Mouse (Mus musculus) heart, embryonic 10.5 days (tissue): ENCODE measurements around the gene Med22. TPM values are rescaled to one million over a fixed set of nuclear protein-coding genes. Genes with fewer than 3 reads are reported as not detected.
"Not testable (repeated sequence)": the region's sequence is repeated elsewhere in the genome, so short reads cannot be mapped to it uniquely, and the experiment has no call there.

Experiments
- DNase-seq: peaks from one replicate; pipeline ENCODE4 v3.0.0-alpha.2; 2017; ENCODE audit warnings: low spot score
- H3K27ac ChIP-seq: fragments of 300-500 bp; sonication (generic); 2 replicates; pipeline ENCODE4 v1.5.1; 2016; ENCODE audit warnings: mild to moderate bottlenecking
- H3K27me3 ChIP-seq: fragments of 300-500 bp; sonication (generic); 2 replicates; pipeline ENCODE4 v1.6.1; 2016; ENCODE audit warnings: mild to moderate bottlenecking; ENCODE audit not compliant: poor library complexity, insufficient read depth, severe bottlenecking
- H3K36me3 ChIP-seq: fragments of 300-500 bp; sonication (generic); 2 replicates; pipeline ENCODE4 v1.6.1; 2016; ENCODE audit warnings: mild to moderate bottlenecking, moderate library complexity
- H3K4me1 ChIP-seq: fragments of 300-500 bp; sonication (generic); 2 replicates; pipeline ENCODE4 v1.6.1; 2016; ENCODE audit warnings: mild to moderate bottlenecking
- H3K4me3 ChIP-seq: fragments of 300-500 bp; sonication (generic); 2 replicates; pipeline ENCODE4 v1.5.1; 2016; ENCODE audit warnings: mild to moderate bottlenecking, moderate library complexity
- H3K9me3 ChIP-seq: fragments of 300-500 bp; sonication (generic); 2 replicates; pipeline ENCODE4 v1.6.1; 2016; ENCODE audit warnings: mild to moderate bottlenecking, moderate library complexity
- WGBS: fragments of 180-500 bp; shearing (Covaris S2); methylation state at CpG from one replicate; pipeline ENCODE4 v1.1.7; 2016; 5-methylcytosine and 5-hydroxymethylcytosine counted together
- polyA plus RNA-seq: library from polyadenylated mRNA; unstranded; fragments of >200 nt; fragmentation: Nextera tagmentation; extraction: Ambion mirVana; gene quantifications from 2 replicates; pipeline ENCODE4 v1.2.1, GENCODE M21; 2016

The Med22 gene
- polyA plus RNA-seq, 1 experiment from 2014 or later, result 55.0 TPM

DNA sequence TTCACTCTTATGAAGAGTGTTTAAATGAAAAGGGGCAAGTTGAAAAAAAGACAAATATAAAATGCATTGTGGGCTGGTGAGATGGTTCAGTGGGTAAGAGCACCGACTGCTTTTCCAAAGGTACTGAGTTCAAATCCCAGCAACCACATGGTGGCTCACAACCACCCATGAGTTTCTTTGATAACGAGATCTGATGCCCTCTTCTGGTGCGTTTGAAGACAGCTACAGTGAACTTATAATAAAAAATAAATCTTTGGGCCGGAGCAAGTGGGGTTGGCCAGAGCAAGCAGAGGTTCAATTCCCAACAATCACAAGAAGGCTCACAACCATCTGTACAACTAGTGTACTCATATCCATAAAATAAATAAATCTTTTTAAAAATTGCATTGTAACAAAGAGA lies 14.6 kb downstream of the Med22 start:
- WGBS, result 90% methylated on average over 4 of the region's 4 CpGs
- H3K36me3 ChIP-seq, result peaks cover 87% of the 10 kb centered on the region
- H3K4me3 ChIP-seq, result no peak overlapping the region
- peak; percentile 25 for DNase-seq
- H3K9me3 ChIP-seq, result no peaks in the 10 kb centered on the region
- no peaks in the 10 kb centered on the region for H3K4me1 ChIP-seq
- no peaks in the 10 kb centered on the region for H3K27me3 ChIP-seq
- no peak overlapping the region for H3K27ac ChIP-seq

DNA sequence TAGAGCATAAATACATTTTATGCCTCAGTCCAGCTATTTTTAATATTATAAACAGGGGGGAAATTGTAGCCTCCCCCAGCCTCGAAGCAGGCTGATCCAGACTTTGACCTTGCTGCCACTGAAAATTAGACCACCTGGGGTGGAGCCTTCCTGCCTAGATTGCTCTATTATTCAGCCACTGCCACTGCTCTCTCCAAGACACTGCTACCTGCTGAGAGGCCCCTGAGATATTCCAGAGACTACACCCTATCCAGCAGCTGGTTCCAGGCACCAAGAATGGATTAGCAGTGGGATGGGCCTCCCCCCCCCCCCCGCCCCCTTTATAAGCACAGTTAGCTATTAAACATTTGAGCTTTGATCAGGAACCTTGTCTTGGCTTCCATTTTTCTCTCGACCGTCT lies 24.3 kb downstream of the Med22 start:
- not testable (repeated sequence) for H3K9me3 ChIP-seq, H3K27ac ChIP-seq, H3K27me3 ChIP-seq, H3K4me1 ChIP-seq, H3K4me3 ChIP-seq, DNase-seq
- WGBS, result 88% methylated on average over 4 of the region's 4 CpGs
- H3K36me3 ChIP-seq, result peaks cover 44% of the 10 kb centered on the region

DNA sequence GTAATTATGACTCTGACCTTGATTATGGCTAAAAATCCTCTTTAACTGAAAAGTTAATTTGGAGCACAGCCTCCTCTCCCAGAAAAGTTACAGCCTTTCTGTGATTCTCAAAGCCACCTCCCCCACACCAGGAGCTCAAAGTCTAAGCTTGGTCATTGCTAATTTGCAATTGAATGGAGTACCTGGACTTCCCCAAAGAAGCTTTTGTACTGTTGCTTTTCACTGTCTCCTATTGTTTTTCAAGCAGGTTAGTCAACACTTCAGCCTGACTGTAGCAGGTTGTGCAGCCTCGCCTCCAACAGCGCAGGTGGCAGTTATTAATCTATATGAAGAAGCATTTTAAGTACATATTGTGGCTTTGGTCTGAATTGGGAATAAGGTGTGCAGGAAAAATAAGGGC lies 24.9 kb downstream of the Med22 start:
- H3K36me3 ChIP-seq, result peaks cover 38% of the 10 kb centered on the region
- H3K9me3 ChIP-seq, H3K27ac ChIP-seq, H3K4me3 ChIP-seq, H3K27me3 ChIP-seq, DNase-seq, H3K4me1 ChIP-seq: not testable (repeated sequence)
- WGBS, result 88% methylated on average over 2 of the region's 2 CpGs

GRCm38 (mm10) chr2:26878571-26878970 lies 31.9 kb downstream of the Med22 start:
- Histone ChIP-seq H3K27ac (no peak overlapping the region), H3K4me1 (no peaks in the 10 kb centered on the region), H3K4me3 (no peak overlapping the region), H3K9me3 (0 out of 2 replicates have a peak, but pooled peaks cover 3% of the 10 kb centered on the region), H3K27me3 (no peaks in the 10 kb centered on the region), H3K36me3 (no peaks in the 10 kb centered on the region)
- DNase-seq, result no peak

DNA sequence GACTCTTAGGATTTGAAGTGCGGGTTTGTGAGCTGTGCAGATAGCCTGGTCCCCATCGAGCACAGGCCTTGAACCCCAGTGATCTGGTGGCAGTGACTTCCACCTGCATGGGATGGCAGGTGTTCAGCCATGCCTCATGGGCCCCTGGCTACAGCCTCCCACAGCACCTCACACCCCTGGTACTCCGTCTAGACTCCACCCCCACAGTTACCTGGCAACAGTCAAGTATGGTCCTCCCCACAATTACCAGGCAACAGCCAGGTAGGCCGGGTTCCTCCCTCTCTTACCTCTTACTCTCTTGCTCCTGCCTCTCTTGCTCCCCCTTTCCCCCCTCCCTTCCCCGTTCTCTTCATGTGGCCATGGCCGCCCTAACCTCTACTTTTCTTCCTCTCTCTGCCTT lies 39.8 kb downstream of the Med22 start:
- no peak for DNase-seq
- Histone ChIP-seq H3K36me3 (no peaks in the 10 kb centered on the region), H3K27ac (no peak overlapping the region), H3K4me3 (no peak overlapping the region), H3K27me3 (peaks cover 15% of the 10 kb centered on the region; the same call in 1 of the 2 replicates), H3K4me1 (no peaks in the 10 kb centered on the region), H3K9me3 (no peaks in the 10 kb centered on the region)
- WGBS, result 51% methylated on average over 6 of the region's 6 CpGs

DNA sequence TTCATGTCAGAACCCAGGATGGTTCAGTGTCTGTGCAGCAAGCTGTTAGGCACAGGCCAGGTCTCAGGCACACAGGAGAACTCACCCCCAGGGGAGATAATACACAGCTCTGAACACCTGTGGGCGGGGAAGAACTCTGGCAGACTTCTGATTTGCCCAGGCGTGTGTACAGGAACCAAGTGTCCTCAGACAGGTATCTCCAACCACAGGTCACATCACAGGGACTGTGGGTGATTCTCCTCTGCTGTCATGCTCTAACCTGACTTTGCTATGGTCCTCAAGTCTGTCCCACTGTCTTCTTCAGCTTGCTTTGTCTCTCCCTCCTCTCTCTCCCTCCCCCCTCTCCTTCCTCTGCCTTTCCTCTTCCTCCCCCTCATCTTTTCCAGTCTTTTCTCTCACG lies 45.6 kb downstream of the Med22 start, which contains the start of gene Abo:
Gene Abo, minus strand, starts transcription at position 101 of the 400 bp plus-strand sequence.
- 56% methylated on average over 3 of the region's 3 CpGs for WGBS
- Histone ChIP-seq H3K27ac (no peak within 1 kb of the TSS), H3K9me3 (no peaks in the 10 kb centered on the region), H3K4me1 (no peaks in the 10 kb centered on the region), H3K36me3 (no peaks in the 10 kb centered on the region), H3K27me3 (peaks cover 4% of the 10 kb centered on the region; the same call in 1 of the 2 replicates), H3K4me3 (no peak within 1 kb of the TSS)
- no peak for DNase-seq

DNA sequence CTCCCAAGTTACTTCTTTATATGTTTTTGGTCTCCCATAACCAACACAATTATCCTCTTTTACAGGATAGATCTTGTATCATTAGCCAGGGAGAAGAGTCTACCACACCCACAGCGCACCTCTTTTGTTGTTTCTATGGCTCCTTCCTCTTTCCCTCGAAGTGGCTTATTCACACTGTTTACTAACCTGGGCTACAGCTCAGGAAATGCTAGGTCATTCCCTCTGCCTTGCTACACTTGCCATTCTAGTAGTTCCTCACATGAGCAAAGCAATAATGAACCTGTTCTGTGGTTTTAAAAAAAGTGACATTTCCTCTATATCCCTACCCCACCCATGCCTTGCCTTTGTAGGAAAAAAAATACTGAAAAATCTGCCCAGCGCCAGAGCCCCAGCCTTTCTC lies 47.6 kb downstream of the Med22 start:
- Histone ChIP-seq H3K9me3 (no peaks in the 10 kb centered on the region), H3K27ac (no peak overlapping the region), H3K36me3 (no peaks in the 10 kb centered on the region), H3K27me3 (no peaks in the 10 kb centered on the region), H3K4me1 (no peaks in the 10 kb centered on the region), H3K4me3 (no peak overlapping the region)
- 71% methylated on average over 3 of the region's 3 CpGs for WGBS
- DNase-seq, result no peak

Other genes with a start within 250 kb of the Med22 start
- not detected in 2 replicates for gene Lcn4, start 239.4 kb downstream of the Med22 start, polyA plus RNA-seq
- gene Abo, start 45.7 kb downstream of the Med22 start, polyA plus RNA-seq, result not detected in 2 replicates
- 18.7 and 24.2 TPM in 2 replicates for gene Surf6, start 7.8 kb downstream of the Med22 start, polyA plus RNA-seq
- 425 and 513 TPM in 2 replicates for gene Rpl7a, start 87 bp upstream of the Med22 start, polyA plus RNA-seq
- 39.9 and 45.7 TPM in 2 replicates for gene Surf2, start 5.7 kb upstream of the Med22 start, polyA plus RNA-seq
- gene Surf1, start 5.9 kb upstream of the Med22 start, polyA plus RNA-seq, result 40.9 and 45.6 TPM in 2 replicates
- gene Surf4, start 23.3 kb upstream of the Med22 start, polyA plus RNA-seq, result 229 and 242 TPM in 2 replicates
- 0.15 and 0.36 TPM in 2 replicates for gene Stkld1, start 23.4 kb upstream of the Med22 start, polyA plus RNA-seq
- 34.5 and 46.9 TPM in 2 replicates for gene Rexo4, start 53.7 kb upstream of the Med22 start, polyA plus RNA-seq
- 0.04 TPM in 1 of 2 replicates, not detected in the other for gene Adamts13, start 62.7 kb upstream of the Med22 start, polyA plus RNA-seq
- 48.3 and 54.5 TPM in 2 replicates for gene Cacfd1, start 99.2 kb upstream of the Med22 start, polyA plus RNA-seq
- 0.34 and 0.49 TPM in 2 replicates for gene Slc2a6, start 117.3 kb upstream of the Med22 start, polyA plus RNA-seq
- gene Mymk, start 161.5 kb upstream of the Med22 start, polyA plus RNA-seq, result 0.09 TPM in 1 of 2 replicates, not detected in the other
- gene Adamtsl2, start 168.7 kb upstream of the Med22 start, polyA plus RNA-seq, result 9.7 and 13.5 TPM in 2 replicates
- 0.25 and 0.39 TPM in 2 replicates for gene Fam163b, start 231.8 kb upstream of the Med22 start, polyA plus RNA-seq